Mouse (Mus musculus) mouse trophoblast stem cell (cell line): ENCODE results near the gene Olfr1493-ps1.

Experiments used
- in situ Hi-C, 2 experiments: fragments of 300-500 bp; cut with MseI, MboI; formaldehyde crosslinking; loops; 2 replicates in 1 of 2; 3 replicates in 1 of 2; pipeline ENCODE4 v1.15.1; 2025

The Olfr1493-ps1 gene

DNA sequence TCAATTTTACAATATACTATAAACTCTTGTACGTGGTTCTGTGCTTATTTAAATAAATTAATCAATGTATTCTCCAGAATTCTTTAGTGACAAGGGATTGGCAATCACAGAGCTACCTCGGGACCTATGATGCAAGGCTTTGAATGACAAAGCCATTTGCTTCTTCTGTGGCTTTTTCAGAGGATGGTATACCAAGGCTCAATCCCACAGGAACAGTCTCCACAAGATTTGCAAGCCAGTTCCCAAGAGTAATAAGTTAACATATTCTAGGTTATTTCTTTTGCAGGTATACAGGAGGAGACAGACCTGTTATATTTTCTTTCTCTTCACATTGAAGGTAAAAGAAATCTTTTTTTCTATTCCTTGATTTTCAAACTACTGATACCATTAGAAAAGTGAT lies at the start of gene Olfr1493-ps1:
Olfr1493-ps1 (plus strand) TSS at position 301 of the 400 bp plus-strand sequence.
- in situ Hi-C loops: no loop called here

- in situ Hi-C loops: no loop called here
Measured at GRCm38 (mm10) chr19:13696968-13697367, 26.1 kb upstream of the Olfr1493-ps1 start, which contains the start of gene Olfr1491. Gene Olfr1491, plus strand, starts transcription at chr19:13697268.

- in situ Hi-C loops: no loop called here
Measured at GRCm38 (mm10) chr19:13739428-13739827, 16.4 kb downstream of the Olfr1493-ps1 start, which contains the start of gene Olfr1494. Gene Olfr1494, plus strand, starts transcription at chr19:13739728.

DNA sequence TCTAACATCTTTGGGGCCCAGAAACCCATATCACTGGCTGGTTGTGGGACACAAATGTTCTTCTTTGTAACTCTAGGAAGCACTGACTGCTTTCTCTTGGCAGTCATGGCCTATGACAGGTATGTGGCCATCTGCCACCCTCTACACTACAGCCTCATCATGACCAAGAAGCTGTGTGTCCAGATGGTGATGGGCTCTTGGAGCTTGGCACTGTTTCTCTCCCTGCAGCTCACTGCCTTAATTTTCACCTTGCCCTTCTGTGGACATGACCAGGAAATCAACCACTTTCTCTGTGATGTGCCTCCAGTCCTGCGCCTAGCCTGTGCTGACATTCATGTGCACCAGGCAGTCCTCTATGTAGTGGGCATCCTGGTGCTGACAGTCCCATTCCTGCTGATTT lies 26.3 kb downstream of the Olfr1493-ps1 start:
- in situ Hi-C loops: no loop called here

DNA sequence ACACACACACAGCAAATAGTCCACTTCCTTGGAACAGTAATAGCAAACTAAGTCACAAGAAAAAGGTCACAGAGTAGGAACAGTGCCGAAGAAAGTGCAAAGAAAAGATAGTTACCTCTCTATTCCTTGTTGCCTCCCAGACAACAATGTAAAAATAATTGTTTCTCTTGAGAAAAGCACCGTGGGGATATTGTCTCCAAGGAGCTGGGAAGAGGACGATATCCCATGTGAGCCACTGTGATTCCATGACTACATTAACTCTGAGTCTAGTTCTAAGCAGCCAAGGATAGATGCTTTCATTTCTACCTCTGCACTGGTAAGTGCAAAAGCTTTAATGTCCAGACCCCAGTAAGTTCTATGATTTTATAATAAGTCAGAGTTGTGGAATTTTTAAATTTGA lies 41.2 kb downstream of the Olfr1493-ps1 start, which contains the start of gene Olfr1495:
Olfr1495 (plus strand) TSS at position 301 of the 400 bp plus-strand sequence.
- in situ Hi-C loops: no loop called here

DNA sequence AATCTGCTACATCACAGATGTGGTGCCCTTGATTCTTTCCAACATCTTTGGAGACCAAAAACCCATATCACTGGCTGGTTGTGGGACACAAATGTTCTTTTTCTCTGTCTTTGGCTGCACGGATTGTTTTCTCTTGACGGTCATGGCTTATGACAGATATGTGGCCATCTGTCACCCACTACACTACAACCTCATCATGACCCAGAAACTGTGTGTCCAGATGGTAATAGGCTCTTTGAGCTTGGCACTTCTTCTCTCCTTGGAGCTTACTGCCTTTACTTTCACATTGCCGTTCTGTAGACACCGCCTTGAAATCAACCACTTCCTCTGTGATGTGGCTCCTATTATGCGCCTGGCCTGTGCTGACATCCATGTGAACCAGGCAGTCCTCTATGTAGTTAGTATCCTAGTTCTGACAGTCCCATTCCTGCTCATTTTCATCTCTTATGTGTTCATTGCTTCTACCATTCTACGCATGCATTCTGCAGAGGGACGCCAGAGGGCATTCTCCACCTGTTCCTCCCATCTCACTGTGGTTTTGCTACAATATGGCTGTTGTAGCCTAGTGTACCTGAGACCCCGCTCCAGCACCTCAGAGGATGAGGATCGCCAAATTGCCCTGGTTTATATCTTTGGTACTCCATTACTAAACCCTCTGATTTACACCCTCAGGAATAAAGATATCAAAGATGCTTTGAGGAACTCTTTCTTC lies 45.6 kb downstream of the Olfr1493-ps1 start:
- in situ Hi-C loops: no loop called here

DNA sequence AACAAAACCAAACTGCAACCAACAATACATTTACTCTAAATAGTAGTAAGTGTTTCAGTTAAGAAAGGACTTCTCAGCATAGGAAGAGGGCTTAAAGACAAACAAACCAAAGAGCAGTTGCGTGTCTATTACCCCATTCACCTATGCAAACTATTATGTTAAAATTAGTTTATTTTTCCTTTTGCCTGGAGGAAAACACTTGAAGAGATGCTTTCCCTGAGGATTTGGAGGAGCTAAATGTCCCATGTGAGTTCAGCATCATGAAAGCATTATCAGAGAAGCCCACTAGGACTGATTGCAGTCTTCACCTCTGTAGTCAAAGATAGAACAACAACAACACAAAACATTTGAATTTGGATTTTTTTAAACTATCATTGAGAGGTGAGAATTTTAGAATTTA lies 54.5 kb downstream of the Olfr1493-ps1 start, which contains the start of gene Olfr1496:
Olfr1496 (plus strand) TSS at position 301 of the 400 bp plus-strand sequence.
- in situ Hi-C loops: no loop called here
